Mouse (Mus musculus) testis, adult 2 months (tissue): ENCODE measurements at regions not wholly inside any gene's neighbourhood (a gene's known extent, or its start where the extent isn't known, plus 50 kb on each side); places are given as distances from the start of the nearest gene placed in this dataset.

Experiments
- CTCF ChIP-seq: fragments of 200-500 bp; IDR thresholded peaks from 2 replicates; pipeline ENCODE4 v1.5.1; 2012; ENCODE audit warnings: low read depth, mild to moderate bottlenecking, inconsistent platforms, low read length, moderate library complexity; ENCODE audit not compliant: control insufficient read depth, insufficient read depth, insufficient replicate concordance
- POLR2A ChIP-seq: fragments of 200-500 bp; IDR thresholded peaks from 2 replicates; pipeline ENCODE4 v1.6.1; 2012; ENCODE audit warnings: low read depth, mild to moderate bottlenecking, inconsistent platforms, low read length, moderate library complexity; ENCODE audit not compliant: control insufficient read depth

- no peak for TF ChIP-seq POLR2A
- TF ChIP-seq CTCF = no peak
Measured at GRCm38 (mm10) chr4:106127641-106128040, 188.4 kb upstream of the Usp24 start.
